Mouse (Mus musculus): Measurements from ENCODE around the gene Sypl2.

The Sypl2 gene

GRCm38 (mm10) chr3:108178756-108179715 lies 47.4 kb downstream of the Sypl2 start:
- DNase-seq (ENCODE audit: low spot score in 2 of 2) = no peak

GRCm38 (mm10) chr3:108174672-108175531 lies 51.5 kb downstream of the Sypl2 start:
- no peak for DNase-seq (ENCODE audit: low spot score in 2 of 2)

DNA sequence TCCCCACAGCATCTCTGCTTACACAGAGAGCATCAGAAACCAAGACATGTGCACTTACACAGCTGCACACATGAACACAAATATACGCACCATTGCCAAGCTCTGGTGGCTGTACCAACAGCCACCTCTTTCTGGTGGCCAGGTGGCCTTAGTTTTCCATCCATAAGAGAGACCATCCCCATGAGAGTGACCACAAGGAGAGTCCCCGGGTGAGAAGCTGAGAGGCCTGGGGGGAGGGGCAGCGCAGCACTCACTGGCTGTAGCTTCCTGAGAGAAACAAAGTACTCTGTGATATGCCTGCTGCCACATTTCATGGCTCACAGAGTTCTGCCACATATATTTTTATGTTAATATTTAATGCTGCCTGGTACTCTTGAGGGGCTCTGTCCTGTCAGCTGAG lies 57.2 kb downstream of the Sypl2 start:
- DNase-seq (ENCODE audit: low spot score in 2 of 2) = no peak

- DNase-seq (ENCODE audit: low spot score in 2 of 2) = no peak
These were observed 58.9 kb downstream of the Sypl2 start for GRCm38 (mm10) chr3:108167499-108167898.

GRCm38 (mm10) chr3:108166486-108167211 lies 59.8 kb downstream of the Sypl2 start:
- no peak for DNase-seq (ENCODE audit: low spot score in 2 of 2)

- DNase-seq (ENCODE audit: low spot score in 2 of 2) = no peak
These were observed 60.7 kb downstream of the Sypl2 start for GRCm38 (mm10) chr3:108165532-108166315.

- DNase-seq (ENCODE audit: low spot score in 2 of 2) = peak; percentile 55 to 68
These were observed 61.6 kb downstream of the Sypl2 start for GRCm38 (mm10) chr3:108164807-108165206.

GRCm38 (mm10) chr3:108164091-108164490 lies 62.4 kb downstream of the Sypl2 start:
- DNase-seq (ENCODE audit: low spot score in 2 of 2) = no peak

Measured in urinary bladder, adult 18-20 months (tissue).